Comparison of ENCODE assay signal across 8 mouse cellular contexts in genomic region chr2:122349136-122349785, GRCm38 (mm10). TPM values are rescaled to one million over a fixed set of nuclear protein-coding genes. Genes with fewer than 3 reads are reported as not detected.
A peak's percentile ranks its signal among the peaks of the same experiment; 100 is the strongest.
DNase-seq lines count a peak whose midpoint lies in the region; ATAC-seq and TF ChIP-seq lines count a peak whose summit lies in the region.

No protein-coding gene starts in this region.

- TF ChIP-seq CTCF in olfactory bulb, adult 2 months (IDR thresholded peaks at IDR 0.05; ENCODE audit: insufficient read depth, low read depth, low read length): no peak

- H3K36me3 ChIP-seq in heart, embryonic 12.5 days: peaks cover 8% of the 10 kb centered on the region
- H3K36me3 ChIP-seq in forebrain, embryonic 14.5 days (ENCODE audit: control insufficient read depth, insufficient read depth, low read length): peaks cover 8% of the 10 kb centered on the region; the same call in 1 of the 2 replicates
- H3K36me3 ChIP-seq in limb, embryonic 14.5 days (ENCODE audit: control insufficient read depth, insufficient read depth, low read length): peaks cover 21% of the 10 kb centered on the region

- H3K27ac ChIP-seq in heart, embryonic 12.5 days (ENCODE audit: poor library complexity, severe bottlenecking): peak overlapping the region; percentile 97
- H3K27ac ChIP-seq in forebrain, embryonic 14.5 days (ENCODE audit: low read depth, low read length): peak overlapping the region; percentile 100
- peak overlapping the region; percentile 99 for H3K27ac ChIP-seq in limb, embryonic 14.5 days (replicated peaks; ENCODE audit: low read depth, low read length)
- peak overlapping the region; percentile 91 for H3K27ac ChIP-seq in olfactory bulb, adult 2 months (ENCODE audit: insufficient read depth, low read depth, low read length)

- ATAC-seq in heart, embryonic 12.5 days (ENCODE audit: insufficient number of reproducible peaks, low FRiP score): peak; percentile 55; the same call in 1 of the 2 replicates
- ATAC-seq in forebrain, embryonic 14.5 days: peak; percentile 29
- peak; percentile 37 for ATAC-seq in limb, embryonic 14.5 days (ENCODE audit: low FRiP score, low read depth)
- ATAC-seq in activated CD4-positive, CD25-positive, alpha-beta regulatory T cell, adult 4 months: no peak

- no peak for TF ChIP-seq POLR2A in limb, embryonic 14.5 days (IDR thresholded peaks at IDR 0.05; ENCODE audit: borderline replicate concordance, extremely low read depth, insufficient read depth, insufficient read length)
- no peak for TF ChIP-seq POLR2A in olfactory bulb, adult 2 months (IDR thresholded peaks at IDR 0.05; ENCODE audit: insufficient read depth, low read depth, low read length)

- H3K4me3 ChIP-seq in heart, embryonic 12.5 days: peak overlapping the region; percentile 70
- H3K4me3 ChIP-seq in forebrain, embryonic 14.5 days (ENCODE audit: low read depth, low read length): peak overlapping the region; percentile 46
- H3K4me3 ChIP-seq in limb, embryonic 14.5 days (replicated peaks; ENCODE audit: low read length): peak overlapping the region; percentile 58
- peak overlapping the region; percentile 69 for H3K4me3 ChIP-seq in olfactory bulb, adult 2 months (ENCODE audit: insufficient read depth, low read depth, low read length)

- WGBS in heart, embryonic 12.5 days: 7% methylated on average over 14 of the region's 14 CpGs
- WGBS in forebrain, embryonic 14.5 days: 9% methylated on average over 14 of the region's 14 CpGs
- 10% methylated on average over 14 of the region's 14 CpGs for WGBS in limb, embryonic 14.5 days
- 15% methylated on average over 14 of the region's 14 CpGs for WGBS in olfactory bulb, adult 2 months

- no peak for DNase-seq in heart, adult 8-10 months (ENCODE audit: low spot score)
- DNase-seq in urinary bladder, postnatal 25 days (ENCODE audit: low spot score): peak; percentile 31
- no peak for DNase-seq in urinary bladder, adult 2 months (ENCODE audit: low spot score)
- DNase-seq in forebrain, embryonic 14.5 days (ENCODE audit: low spot score): no peak
- DNase-seq in limb, embryonic 14.5 days (ENCODE audit: low spot score): no peak

- peaks cover 30% of the 10 kb centered on the region for H3K4me1 ChIP-seq in heart, embryonic 12.5 days (replicated peaks)
- peaks cover 44% of the 10 kb centered on the region for H3K4me1 ChIP-seq in forebrain, embryonic 14.5 days (ENCODE audit: control insufficient read depth, insufficient read depth, low read length)
- peaks cover 18% of the 10 kb centered on the region for H3K4me1 ChIP-seq in limb, embryonic 14.5 days (ENCODE audit: control insufficient read depth, insufficient read depth, low read length)
- H3K4me1 ChIP-seq in olfactory bulb, adult 2 months (ENCODE audit: control insufficient read depth, insufficient read depth, low read length): peaks cover 39% of the 10 kb centered on the region

- no peaks in the 10 kb centered on the region for H3K9me3 ChIP-seq in heart, embryonic 12.5 days (replicated peaks)
- H3K9me3 ChIP-seq in forebrain, embryonic 14.5 days (replicated peaks; ENCODE audit: control insufficient read depth, low read length): no peaks in the 10 kb centered on the region
- no peaks in the 10 kb centered on the region for H3K9me3 ChIP-seq in limb, embryonic 14.5 days (ENCODE audit: control insufficient read depth, low read length)

- H3K9ac ChIP-seq in heart, embryonic 12.5 days: peak overlapping the region; percentile 88
- peak overlapping the region; percentile 92 for H3K9ac ChIP-seq in forebrain, embryonic 14.5 days (ENCODE audit: low read length)
- H3K9ac ChIP-seq in limb, embryonic 14.5 days (ENCODE audit: low read depth, low read length, severe bottlenecking): peak overlapping the region; percentile 89

- H3K4me2 ChIP-seq in heart, embryonic 12.5 days: peak overlapping the region; percentile 81
- peak overlapping the region; percentile 72 for H3K4me2 ChIP-seq in forebrain, embryonic 14.5 days (ENCODE audit: low read length)
- H3K4me2 ChIP-seq in limb, embryonic 14.5 days (replicated peaks; ENCODE audit: low read depth, low read length, severe bottlenecking): peak overlapping the region; percentile 76

- H3K27me3 ChIP-seq in heart, embryonic 12.5 days (replicated peaks): no peaks in the 10 kb centered on the region; the same call in 1 of the 2 replicates
- no peaks in the 10 kb centered on the region for H3K27me3 ChIP-seq in forebrain, embryonic 14.5 days (replicated peaks; ENCODE audit: control insufficient read depth, insufficient read depth, low read length)
- H3K27me3 ChIP-seq in limb, embryonic 14.5 days (ENCODE audit: control insufficient read depth, insufficient read depth, low read length): no peaks in the 10 kb centered on the region

RNA-seq across cellular contexts. Expression of gene Shf, which starts 19.7 kb away (rescaled TPM):
- polyA plus RNA-seq in heart, embryonic 12.5 days (2016; fragmentation: Nextera tagmentation; extraction: Ambion mirVana): 2.6 and 2.9 TPM in 2 replicates
- 1 to 10 TPM; 4.4 to 7.3 (median 5.7) TPM for total RNA-seq in heart, adult 8-10 months (2022)
- polyA plus RNA-seq in urinary bladder, adult 2 months (2012; rRNA removed): 8.2 TPM in 2 replicates
- polyA plus RNA-seq in forebrain, embryonic 14.5 days (2014; fragmentation: Nextera tagmentation; extraction: Ambion mirVana): 9.7 and 12.4 TPM in 2 replicates
- 34.1 and 34.2 TPM in 2 replicates for polyA plus RNA-seq in limb, embryonic 14.5 days (2012; rRNA removed)
- 6.5 and 7.8 TPM in 2 replicates for polyA plus RNA-seq in limb, embryonic 14.5 days (2014; fragmentation: Nextera tagmentation; extraction: Ambion mirVana)
- polyA plus RNA-seq in olfactory bulb, adult 2 months (2012; ENCODE audit: insufficient read depth, insufficient read length, low replicate concordance, missing spikeins): not detected in 2 replicates
- polyA plus RNA-seq in activated CD4-positive, CD25-positive, alpha-beta regulatory T cell, adult 4 months (2017; shearing (Covaris generic)): under 1 TPM in 1 of 2 experiments, not detected in 1; 0.33 TPM

RNA-seq across cellular contexts. Expression of gene Duox1, which starts 33.8 kb away (rescaled TPM):
- 0.04 and 0.05 TPM in 2 replicates for polyA plus RNA-seq in heart, embryonic 12.5 days (2016; fragmentation: Nextera tagmentation; extraction: Ambion mirVana)
- total RNA-seq in heart, adult 8-10 months (2022): under 1 TPM in 3 of 4 experiments, not detected in 1; 0.20 to 0.28 (median 0.27) TPM
- polyA plus RNA-seq in urinary bladder, adult 2 months (2012; rRNA removed): 5.3 and 6.8 TPM in 2 replicates
- polyA plus RNA-seq in forebrain, embryonic 14.5 days (2014; fragmentation: Nextera tagmentation; extraction: Ambion mirVana): 0.06 TPM in 1 of 2 replicates, not detected in the other
- 1.2 and 1.5 TPM in 2 replicates for polyA plus RNA-seq in limb, embryonic 14.5 days (2012; rRNA removed)
- 1.2 and 1.6 TPM in 2 replicates for polyA plus RNA-seq in limb, embryonic 14.5 days (2014; fragmentation: Nextera tagmentation; extraction: Ambion mirVana)
- polyA plus RNA-seq in olfactory bulb, adult 2 months (2012; ENCODE audit: insufficient read depth, insufficient read length, low replicate concordance, missing spikeins): not detected in 2 replicates
- not detected for polyA plus RNA-seq in activated CD4-positive, CD25-positive, alpha-beta regulatory T cell, adult 4 months (2017; shearing (Covaris generic))

RNA-seq across cellular contexts. Expression of gene Duoxa1, which starts 35.7 kb away (rescaled TPM):
- not detected in 2 replicates for polyA plus RNA-seq in heart, embryonic 12.5 days (2016; fragmentation: Nextera tagmentation; extraction: Ambion mirVana)
- under 1 TPM in 3 of 4 experiments, not detected in 1; 0.14 to 0.37 (median 0.34) TPM for total RNA-seq in heart, adult 8-10 months (2022)
- 22.8 and 26.6 TPM in 2 replicates for polyA plus RNA-seq in urinary bladder, adult 2 months (2012; rRNA removed)
- not detected in 2 replicates for polyA plus RNA-seq in forebrain, embryonic 14.5 days (2014; fragmentation: Nextera tagmentation; extraction: Ambion mirVana)
- polyA plus RNA-seq in limb, embryonic 14.5 days (2012; rRNA removed): 6.9 and 9.1 TPM in 2 replicates
- polyA plus RNA-seq in limb, embryonic 14.5 days (2014; fragmentation: Nextera tagmentation; extraction: Ambion mirVana): 7.9 and 10.3 TPM in 2 replicates
- not detected in 2 replicates for polyA plus RNA-seq in olfactory bulb, adult 2 months (2012; ENCODE audit: insufficient read depth, insufficient read length, low replicate concordance, missing spikeins)
- polyA plus RNA-seq in activated CD4-positive, CD25-positive, alpha-beta regulatory T cell, adult 4 months (2017; shearing (Covaris generic)): under 1 TPM in 1 of 2 experiments, not detected in 1; 0.25 TPM

RNA-seq across cellular contexts. Expression of gene Duoxa2, which starts 50.6 kb away (rescaled TPM):
- polyA plus RNA-seq in heart, embryonic 12.5 days (2016; fragmentation: Nextera tagmentation; extraction: Ambion mirVana): not detected in 2 replicates
- under 1 TPM in 3 of 4 experiments, not detected in 1; 0.17 to 0.31 (median 0.25) TPM for total RNA-seq in heart, adult 8-10 months (2022)
- 0.34 and 0.50 TPM in 2 replicates for polyA plus RNA-seq in urinary bladder, adult 2 months (2012; rRNA removed)
- polyA plus RNA-seq in forebrain, embryonic 14.5 days (2014; fragmentation: Nextera tagmentation; extraction: Ambion mirVana): not detected in 2 replicates
- 0.41 and 0.61 TPM in 2 replicates for polyA plus RNA-seq in limb, embryonic 14.5 days (2012; rRNA removed)
- 0.18 and 0.72 TPM in 2 replicates for polyA plus RNA-seq in limb, embryonic 14.5 days (2014; fragmentation: Nextera tagmentation; extraction: Ambion mirVana)
- not detected in 2 replicates for polyA plus RNA-seq in olfactory bulb, adult 2 months (2012; ENCODE audit: insufficient read depth, insufficient read length, low replicate concordance, missing spikeins)
- not detected for polyA plus RNA-seq in activated CD4-positive, CD25-positive, alpha-beta regulatory T cell, adult 4 months (2017; shearing (Covaris generic))

RNA-seq across cellular contexts. Expression of gene Duox2, which starts 51.0 kb away (rescaled TPM):
- 0.13 TPM in 2 replicates for polyA plus RNA-seq in heart, embryonic 12.5 days (2016; fragmentation: Nextera tagmentation; extraction: Ambion mirVana)
- total RNA-seq in heart, adult 8-10 months (2022): under 1 TPM; 0.46 to 0.82 (median 0.54) TPM
- polyA plus RNA-seq in urinary bladder, adult 2 months (2012; rRNA removed): 0.54 and 0.56 TPM in 2 replicates
- polyA plus RNA-seq in forebrain, embryonic 14.5 days (2014; fragmentation: Nextera tagmentation; extraction: Ambion mirVana): not detected in 2 replicates
- 0.16 and 0.27 TPM in 2 replicates for polyA plus RNA-seq in limb, embryonic 14.5 days (2012; rRNA removed)
- polyA plus RNA-seq in limb, embryonic 14.5 days (2014; fragmentation: Nextera tagmentation; extraction: Ambion mirVana): 0.08 and 0.54 TPM in 2 replicates
- polyA plus RNA-seq in olfactory bulb, adult 2 months (2012; ENCODE audit: insufficient read depth, insufficient read length, low replicate concordance, missing spikeins): not detected in 2 replicates
- not detected for polyA plus RNA-seq in activated CD4-positive, CD25-positive, alpha-beta regulatory T cell, adult 4 months (2017; shearing (Covaris generic))
